Mouse (Mus musculus): ENCODE data around the gene Rilpl1.
A peak's percentile ranks its signal among the peaks of the same experiment; 100 is the strongest.
"Not testable (repeated sequence)": the region's sequence is repeated elsewhere in the genome, so short reads cannot be mapped to it uniquely, and the experiment has no call there.

The Rilpl1 gene

DNA sequence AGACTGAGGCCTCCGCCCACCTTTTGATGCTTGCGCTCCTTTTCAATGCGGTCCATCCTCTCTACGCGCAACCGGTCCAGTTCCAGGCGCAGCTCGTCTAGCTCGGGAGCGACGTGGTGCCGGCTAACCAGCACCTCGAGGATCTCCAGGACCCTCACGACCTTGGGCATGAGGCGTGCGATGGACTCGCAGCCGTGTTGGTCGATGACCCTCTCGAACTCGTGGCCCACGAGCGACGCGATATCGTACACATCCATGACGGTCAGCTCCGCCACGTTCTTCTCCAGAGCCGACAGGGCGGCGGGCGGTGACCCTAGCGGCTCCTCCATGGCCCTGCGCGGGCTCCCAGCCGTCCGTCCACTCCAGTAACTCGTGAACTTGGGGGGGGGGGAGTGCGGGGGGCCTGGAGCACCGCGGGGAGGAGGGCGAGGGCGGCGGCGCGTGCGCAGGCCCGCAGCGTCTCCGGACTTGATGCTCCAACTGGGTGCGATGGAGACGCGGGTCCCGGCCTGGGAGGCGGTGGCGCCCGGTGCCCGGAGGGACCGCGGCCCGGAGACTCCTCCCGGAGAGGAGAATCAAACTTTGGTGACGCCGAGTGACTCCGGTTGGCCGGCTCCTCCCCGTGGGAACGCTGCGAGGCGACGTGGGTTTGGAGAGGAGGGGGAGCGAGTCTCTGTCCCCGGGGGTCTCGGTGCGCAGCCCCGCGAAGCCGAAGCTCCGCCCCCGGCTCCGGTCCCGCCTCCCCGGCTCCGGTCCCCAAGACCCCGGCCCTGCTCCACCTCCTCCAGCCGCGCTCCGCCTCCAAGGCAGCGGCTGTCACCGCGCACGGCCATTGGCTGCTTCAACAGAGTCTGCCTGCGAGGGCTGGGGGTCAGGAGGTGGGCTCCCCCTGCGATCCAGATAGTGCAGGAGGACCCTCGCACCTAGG lies at the start of gene Rilpl1:
Gene Rilpl1 (minus strand): TSS at position 737 of the 928 bp plus-strand sequence.
- peak; percentile 76 for DNase-seq (ENCODE audit: low read depth)

DNA sequence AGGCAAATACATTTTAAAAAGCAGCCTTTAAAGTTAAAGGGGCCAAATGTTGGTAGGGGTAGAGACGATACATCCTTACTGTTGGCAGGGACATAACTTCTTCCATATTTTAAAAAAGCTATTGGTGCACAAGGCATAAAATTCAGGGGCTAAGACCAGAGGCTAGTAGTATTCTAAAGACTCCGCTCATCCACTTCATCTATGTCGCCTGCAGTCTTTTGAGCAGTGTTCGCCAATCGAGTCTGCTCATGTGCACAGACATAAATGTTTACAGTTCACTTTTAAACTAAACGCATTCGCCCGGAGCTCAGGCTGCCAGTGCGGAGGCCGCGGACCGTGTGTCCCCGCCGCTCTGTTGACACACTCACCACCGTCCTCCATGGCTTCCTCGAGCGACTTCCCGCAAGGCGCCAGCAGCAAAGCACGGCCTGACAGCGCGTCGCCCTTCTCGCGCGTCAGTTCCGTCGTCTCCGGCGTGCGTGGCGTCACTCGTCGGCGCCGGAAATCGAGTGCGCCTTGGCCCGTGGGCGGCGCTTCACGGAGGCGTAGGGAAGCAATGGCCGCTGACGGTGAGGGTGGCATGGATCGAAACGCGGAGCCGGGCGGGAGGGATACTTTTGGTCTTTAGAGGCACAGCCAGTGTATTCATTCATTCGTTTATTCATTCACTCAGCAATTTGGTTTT lies 47.6 kb upstream of the Rilpl1 start, which contains the start of the genes Eif2b1 and Gtf2h3:
Gene Eif2b1 (minus strand): TSS at position 499 of the 685 bp plus-strand sequence.
Gene Gtf2h3 (plus strand): TSS at position 508 of the 685 bp plus-strand sequence.
- peak; percentile 98 for DNase-seq (ENCODE audit: low read depth)

DNA sequence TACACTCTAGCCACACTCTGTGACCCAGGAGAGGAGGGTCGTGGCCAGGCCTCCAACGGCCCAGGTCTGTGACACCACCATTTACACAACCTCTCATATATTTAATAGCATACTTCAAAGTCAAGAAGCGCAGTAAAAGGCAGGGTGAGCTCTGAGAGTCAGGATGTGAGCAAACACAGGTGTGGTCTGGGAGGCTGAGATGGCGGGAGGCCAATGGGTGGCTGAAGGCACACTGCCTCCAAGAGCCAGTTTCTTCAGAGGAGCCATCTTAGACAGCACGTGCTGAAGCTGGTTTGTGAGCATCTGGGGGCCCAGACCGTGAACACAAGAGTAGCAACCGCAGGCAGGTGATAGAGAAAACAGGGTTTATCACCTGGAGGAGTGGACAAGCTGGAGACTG lies 44.3 kb upstream of the Rilpl1 start:
- no peak for DNase-seq (ENCODE audit: low read depth)

DNA sequence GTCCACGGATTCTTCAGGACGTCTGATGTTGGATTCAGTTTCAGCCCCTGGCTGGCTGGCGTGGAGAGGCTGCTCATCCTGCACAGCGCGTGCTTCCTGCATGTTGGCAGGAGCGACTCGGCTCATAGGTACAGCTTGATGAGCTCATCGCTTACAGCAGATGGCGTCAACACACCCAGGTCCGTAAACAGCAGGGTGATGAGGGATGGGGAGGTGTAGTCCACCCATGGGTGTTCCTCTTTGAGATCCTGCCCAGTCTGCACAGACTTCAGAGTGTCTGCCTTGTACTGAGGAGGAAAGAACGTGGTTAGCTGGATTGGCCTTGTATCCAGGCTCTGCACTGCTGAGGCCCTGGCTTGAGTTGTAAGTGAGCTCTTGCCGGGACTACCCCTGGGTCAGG lies 39.9 kb upstream of the Rilpl1 start:
- DNase-seq (ENCODE audit: low read depth): no peak

DNA sequence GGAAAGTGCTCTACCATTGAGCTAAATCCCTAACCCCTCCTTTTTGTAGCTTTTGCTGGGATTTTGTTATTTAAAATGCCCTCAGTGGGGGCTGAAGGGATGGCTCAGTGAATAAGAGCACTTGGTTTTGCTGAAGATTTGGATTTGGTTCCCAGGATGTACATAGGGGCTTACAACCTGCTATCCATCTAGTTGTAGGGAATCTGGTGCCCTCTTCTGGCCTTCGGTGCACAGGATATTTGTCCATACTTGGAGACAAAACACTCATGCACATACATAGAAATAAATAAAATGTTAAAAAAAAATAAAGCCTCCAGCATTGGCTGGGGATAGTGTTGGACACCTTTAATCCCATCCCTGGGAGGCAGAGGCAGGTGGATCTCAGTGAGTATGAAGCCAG lies 24.0 kb upstream of the Rilpl1 start:
- peak; percentile 77 for DNase-seq (ENCODE audit: low read depth)

DNA sequence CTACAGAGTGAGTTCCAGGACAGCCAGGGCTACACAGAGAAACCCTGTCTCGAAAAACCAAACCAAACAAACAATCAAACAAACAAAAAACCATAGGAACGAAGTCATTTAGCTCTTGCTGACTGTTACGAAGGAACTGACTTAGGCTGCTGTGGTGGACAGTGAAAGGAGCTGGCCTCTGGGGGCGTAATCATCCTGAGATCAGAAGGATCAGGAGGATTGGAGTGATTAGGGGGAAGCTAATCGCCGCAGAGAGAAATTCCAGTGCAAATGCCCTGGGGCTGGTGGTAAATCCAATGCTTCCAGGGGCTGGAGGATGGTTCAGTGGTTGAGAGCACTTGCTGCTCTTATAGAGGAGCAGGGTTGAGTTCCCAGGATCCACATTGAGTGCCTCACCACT lies 22.4 kb upstream of the Rilpl1 start:
- DNase-seq (ENCODE audit: low read depth): no peak

DNA sequence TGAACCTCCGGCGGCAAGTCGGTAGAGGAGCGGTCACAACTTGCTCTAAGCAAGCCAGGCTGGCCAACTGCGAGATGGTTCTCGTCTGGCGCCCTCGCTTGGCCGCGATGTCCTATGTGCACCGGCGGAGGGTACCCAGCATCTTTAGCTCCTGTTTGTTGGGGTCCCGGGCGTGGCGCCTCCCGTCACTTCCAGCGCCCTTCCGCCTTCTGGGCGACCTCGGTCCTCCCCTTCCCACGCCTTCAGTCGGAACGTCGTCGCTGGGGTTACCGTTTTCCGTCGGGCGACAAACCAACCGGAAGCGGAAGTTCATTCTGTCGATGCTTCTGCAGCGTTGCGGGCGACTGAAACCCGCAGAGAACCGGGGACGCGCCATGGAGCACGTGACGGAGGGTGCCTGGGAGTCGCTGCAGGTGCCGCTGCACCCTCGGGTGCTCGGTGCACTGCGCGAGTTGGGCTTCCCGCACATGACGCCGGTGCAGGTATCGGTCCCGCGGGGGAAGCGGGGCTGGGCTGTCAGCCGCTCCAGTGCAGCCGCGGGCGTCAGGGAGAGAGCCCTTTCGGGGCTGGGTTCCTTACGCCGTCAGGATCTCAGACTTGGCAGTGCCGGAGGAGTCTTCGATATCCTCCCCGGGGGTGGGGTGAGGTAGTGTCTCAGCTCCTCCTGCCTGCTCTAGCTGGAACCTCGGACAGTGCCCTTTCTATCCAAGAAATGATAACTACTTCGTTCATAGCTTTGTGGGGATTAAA lies 21.5 kb upstream of the Rilpl1 start, which contains the start of gene Ddx55:
Gene Ddx55 (plus strand): TSS at position 307 of the 750 bp plus-strand sequence.
- peak; percentile 89 for DNase-seq (ENCODE audit: low read depth)

DNA sequence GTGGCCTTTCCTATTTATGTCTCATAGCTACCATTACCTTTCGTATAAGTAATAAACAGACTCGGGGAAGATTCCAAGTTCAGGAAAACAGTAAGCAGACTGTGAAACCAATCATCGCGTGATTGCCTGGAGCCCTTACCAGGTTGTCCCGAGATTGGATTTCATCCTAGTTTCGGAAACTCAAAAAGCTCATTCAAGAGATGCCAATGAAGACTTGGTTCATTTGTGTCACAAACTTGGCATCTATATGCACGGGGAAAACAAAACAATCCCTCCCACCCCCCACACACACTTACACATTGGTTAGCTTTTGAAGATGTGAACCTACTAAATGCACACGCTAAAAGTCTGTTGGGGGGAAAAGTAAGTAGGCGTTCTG lies 20.9 kb upstream of the Rilpl1 start:
- peak; percentile 17 for DNase-seq (ENCODE audit: low read depth)

DNA sequence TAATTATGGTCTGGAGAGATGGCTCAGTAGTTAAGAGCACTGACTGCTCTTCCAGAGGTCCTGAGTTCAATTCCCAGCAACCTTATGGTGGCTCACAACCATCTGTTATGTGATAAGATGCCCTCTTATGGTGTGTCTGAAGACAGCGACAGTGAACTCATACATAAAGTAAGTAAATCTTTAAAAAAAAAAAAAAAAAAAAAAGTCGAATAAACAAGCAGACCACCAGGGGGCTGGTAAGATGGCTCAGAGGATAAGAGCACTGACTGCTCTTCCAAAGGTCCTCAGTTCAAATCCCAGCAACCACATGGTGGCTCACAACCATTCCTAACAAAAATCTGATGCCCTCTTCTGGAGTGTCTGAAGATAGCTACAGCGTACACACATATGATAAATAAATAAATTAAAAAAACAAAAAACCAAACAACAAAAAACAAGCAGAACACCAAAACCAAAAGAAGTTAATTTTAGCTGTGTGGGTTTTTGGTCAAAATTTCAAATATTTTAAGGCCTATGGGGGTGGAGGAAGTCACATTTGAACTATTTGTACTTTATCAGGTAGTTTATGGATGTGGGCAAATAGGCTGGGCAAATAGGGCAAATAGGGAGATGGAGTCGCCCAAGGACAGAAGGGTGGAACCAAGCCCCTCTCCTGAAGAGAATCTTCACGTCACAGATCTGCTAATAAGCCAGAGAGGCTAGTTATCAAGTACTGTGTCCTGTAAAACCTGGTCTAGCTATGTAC lies 20.3 kb upstream of the Rilpl1 start:
- peak; percentile 41 for DNase-seq (ENCODE audit: low read depth)

DNA sequence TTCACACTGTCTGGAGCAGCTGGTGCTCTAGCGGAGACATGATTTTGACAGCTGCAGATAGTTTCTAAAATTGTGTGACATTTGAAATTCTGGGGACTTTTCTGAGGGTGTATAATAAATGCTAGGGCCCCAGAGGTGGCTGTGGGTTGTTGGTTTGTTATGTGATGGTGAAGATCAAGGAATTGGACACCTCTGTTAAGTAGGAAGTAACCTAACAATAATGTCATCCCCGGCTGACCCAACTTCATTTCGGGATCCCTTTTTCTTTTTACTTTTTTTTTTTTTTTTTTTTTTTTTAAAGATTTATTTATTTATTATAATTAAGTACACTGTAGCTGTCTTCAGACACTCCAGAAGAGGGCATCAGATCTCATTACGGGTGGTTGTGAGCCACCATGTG lies 19.5 kb upstream of the Rilpl1 start:
- DNase-seq (ENCODE audit: low read depth): not testable (repeated sequence)

DNA sequence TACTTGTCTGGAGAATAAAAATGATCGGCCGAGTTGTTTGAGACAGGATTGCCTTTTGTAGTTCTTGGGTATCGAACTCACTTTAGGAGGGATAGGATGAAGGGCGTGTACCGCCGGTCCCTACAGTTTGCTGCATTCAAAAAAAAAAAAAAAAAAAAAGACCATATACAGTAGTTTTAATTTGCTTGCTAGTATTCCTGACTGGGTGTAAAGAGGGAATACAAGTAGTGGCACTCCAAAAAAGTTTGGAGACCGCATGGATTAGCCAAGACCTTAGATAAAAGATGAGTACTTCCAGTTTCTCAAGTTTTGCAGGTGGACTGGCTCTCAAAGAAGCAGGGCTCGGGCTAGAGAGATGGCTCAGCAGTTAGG lies 10.4 kb upstream of the Rilpl1 start:
- DNase-seq (ENCODE audit: low read depth): no peak

DNA sequence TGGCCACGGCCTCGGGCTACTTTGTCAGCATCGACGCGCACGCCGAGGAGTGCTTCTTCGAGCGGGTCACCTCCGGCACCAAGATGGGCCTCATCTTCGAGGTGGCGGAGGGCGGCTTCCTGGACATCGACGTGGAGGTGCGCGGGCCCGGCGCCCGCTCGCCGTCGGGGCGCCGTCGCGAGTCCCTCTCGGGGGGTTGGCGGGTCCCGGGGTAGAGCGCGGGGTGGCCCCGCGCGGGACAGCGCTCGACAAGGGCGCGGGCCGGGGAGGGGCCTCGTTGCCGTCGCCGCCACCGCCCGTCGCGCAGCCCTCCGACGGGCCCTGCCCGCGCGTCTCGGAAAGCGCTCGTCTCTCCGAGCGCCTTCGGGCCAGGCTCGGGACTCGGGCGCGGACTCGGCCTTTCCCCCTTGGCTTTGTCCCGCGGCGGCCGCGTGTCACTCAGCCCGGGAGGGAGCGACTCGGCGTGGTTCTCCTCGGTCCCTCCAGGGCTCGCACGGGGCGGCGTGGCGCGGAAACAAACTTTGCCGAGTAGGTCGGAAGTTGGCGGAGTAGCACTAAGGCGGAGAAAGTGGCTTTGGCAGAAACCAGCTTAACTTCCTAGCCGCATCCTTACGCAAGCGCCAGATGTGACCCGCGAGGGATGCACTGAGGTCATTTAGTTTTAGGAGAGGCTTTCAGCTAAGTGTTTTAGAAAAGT lies 9.9 kb upstream of the Rilpl1 start:
- DNase-seq (ENCODE audit: low read depth): peak; percentile 71

DNA sequence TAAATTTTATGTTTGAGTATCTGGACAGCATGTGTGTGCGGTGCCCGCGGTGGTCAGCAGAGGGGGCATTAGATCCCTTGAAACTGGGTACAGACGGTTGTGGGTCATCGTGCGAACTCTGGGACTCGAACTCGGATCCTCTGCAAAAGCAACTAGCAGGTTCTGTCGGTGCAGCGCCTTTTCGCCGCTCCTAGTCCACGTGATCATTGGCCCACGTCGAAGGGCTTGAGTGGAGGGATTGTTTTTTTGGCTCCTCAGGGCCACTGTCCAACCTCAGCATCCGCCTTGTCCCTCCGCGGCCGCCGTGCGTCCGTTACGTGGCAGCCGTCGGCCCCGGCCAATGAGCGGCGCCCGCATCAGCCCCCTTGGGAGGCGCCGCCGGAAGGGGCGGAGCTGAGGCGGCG lies 9.2 kb upstream of the Rilpl1 start, which contains the start of gene Tmed2:
Gene Tmed2 (plus strand): TSS at position 313 of the 404 bp plus-strand sequence.
- DNase-seq (ENCODE audit: low read depth): peak; percentile 98

DNA sequence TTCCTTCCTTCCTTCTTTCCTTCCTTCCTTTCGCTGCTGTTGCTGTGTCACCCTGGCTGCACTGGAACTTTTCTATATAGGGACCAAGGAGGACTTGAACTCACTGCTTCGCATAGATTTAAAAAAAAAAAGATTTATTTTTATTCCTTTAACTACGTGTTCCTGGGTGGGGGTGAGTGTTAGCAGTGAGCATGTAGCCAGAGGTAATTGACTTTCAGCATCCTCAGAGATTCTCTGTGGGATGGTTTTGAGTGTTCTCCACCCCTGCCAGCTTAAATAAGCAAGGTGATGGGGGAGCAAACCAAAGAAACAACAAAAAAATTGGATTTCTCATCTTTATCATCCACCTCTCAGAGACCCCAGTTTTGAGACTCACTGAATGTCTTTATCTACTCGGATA lies 8.7 kb upstream of the Rilpl1 start:
- DNase-seq (ENCODE audit: low read depth): no peak

DNA sequence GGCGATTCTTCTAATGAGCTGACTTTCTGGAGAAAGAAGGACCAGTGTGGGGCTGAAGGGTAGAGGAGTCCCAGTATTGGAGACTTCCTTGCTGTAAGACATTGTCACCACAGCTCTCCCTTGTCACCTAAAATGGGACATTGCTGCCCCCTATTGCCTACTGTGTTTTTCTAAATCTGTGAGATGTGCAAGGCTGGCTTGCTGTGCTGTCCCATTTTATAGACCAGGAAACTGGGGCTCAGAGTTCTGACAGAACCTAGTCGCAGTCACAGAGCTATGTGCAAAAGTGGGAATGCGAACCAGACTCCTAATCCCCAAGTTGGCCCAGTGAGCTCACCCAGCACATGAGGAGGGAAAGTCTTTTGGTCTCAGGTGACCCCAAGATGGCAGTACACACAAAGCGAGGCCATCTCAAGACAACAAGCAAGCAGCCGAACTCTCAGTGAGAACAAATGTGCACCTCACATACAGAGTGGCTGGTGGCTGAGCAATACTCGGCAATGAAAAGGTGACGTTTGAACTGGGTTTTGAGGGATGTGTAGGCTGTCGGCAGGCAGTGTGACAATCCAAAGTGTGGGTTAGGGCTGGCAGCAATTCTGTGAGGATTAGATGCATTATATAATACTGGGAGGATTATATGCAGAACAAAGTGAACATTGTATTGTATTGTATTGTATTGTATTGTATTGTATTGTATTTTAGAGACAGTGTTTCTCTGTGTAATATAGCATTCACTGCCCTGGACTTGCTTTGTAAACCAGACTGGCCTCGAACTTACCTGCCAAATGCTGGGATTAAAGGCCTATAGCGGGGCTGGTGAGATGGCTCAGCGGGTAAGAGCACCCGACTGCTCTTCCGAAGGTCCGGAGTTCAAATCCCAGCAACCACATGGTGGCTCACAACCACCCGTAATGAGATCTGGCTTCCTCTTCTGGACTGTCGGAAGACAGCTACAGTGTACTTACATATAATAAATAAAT lies 7.9 kb upstream of the Rilpl1 start:
- peak; percentile 78 for DNase-seq (ENCODE audit: low read depth)

DNA sequence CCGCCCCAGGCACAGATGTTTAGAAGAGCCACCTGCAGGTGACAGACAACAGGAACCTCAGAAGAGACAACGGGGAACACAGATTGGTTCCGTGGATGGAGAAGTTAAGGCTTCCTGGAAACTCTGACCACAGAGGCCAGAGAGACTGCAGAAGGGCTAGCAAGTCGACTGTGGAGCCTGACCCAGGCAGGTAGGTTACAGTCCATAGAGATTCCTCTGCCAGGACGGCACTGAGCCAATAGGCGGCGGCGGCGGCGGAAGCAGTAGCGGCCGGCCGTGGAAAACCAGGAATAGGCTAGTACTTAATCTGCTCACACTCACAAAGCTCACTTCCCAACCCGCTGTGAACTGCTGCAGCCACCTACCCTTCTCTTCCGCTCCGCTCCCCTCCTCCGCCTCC lies 5.6 kb upstream of the Rilpl1 start:
- DNase-seq (ENCODE audit: low read depth): no peak

DNA sequence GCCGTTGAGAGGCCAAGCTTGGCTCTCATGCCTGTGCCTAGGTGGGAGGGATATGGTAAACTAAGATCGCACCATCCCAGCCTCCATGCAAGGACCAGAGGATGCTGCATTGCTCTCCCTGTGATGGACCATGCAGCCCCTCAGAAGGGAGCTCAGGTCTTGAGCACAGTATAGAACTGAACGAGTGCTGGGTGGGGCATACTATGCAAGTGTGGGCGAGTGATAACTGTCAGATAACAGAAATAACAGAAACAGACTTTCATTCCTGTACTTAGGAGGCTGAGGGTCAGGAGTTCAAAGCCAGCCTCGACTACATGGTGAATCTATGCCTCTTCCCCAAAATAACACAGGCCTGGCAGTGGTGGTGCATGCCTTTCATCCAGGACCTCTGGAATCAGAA lies 3.8 kb upstream of the Rilpl1 start:
- DNase-seq (ENCODE audit: low read depth): no peak

DNA sequence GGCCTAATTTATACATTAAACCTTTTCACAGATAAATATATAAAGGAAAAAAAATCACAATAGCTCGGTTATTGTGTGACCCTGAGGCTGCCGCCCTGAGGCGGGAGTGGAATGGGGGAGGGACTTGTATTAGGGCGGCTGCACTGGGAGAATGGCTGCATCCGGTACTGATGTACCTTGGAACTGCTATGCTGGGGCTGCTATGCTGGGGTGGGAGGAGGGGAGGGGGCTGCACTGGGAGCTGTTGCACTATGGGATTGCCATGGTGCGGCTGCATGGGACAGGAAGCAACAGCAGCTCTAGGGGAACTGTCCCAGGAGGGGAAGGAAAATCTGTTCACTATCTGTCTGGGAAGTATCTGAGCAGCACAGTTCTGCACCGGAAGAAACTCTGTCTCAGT lies 1.3 kb upstream of the Rilpl1 start:
- no peak for DNase-seq (ENCODE audit: low read depth)

DNA sequence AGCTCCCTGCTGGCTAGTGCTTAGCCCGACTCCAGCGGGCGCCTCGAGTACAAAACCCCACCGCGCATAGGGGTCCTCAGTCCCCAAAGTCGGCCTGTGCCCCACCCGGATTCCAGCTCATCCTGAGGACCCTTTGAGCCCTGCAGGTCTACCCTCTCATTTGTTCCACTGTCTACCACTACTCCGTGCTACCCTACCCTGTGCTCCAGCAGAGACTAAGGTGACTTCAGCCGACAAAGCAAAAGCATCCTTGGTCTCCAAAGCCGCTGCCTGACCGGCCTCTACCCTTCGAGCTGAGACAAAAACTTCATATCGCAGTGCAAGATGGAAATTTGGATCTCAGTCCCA lies 366 bp upstream of the Rilpl1 start:
- peak; percentile 19 for DNase-seq (ENCODE audit: low read depth)

DNA sequence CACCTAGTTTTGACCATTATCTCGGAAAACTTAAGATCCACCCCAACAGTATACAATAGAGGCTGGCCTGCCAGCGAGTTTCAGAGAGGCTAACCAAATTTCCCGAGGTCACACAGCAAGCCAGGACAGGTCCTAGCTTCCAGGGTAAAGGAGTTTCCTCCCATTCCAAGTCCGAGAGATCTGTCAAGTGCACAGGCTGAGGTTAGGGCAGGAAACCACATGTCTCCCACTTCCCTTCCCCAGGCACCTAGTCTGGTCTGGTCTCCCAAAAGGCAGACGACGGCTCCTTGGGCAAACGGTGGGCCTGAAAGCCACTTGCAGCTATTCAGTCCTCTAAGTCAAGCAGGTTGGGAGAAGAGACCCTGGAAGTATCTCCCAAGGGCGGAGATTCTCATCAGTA lies 1.5 kb downstream of the Rilpl1 start:
- DNase-seq (ENCODE audit: low read depth): no peak

Data from NIH3T3 (cell line).